Mouse (Mus musculus): ENCODE results near the gene Copa.

DNA sequence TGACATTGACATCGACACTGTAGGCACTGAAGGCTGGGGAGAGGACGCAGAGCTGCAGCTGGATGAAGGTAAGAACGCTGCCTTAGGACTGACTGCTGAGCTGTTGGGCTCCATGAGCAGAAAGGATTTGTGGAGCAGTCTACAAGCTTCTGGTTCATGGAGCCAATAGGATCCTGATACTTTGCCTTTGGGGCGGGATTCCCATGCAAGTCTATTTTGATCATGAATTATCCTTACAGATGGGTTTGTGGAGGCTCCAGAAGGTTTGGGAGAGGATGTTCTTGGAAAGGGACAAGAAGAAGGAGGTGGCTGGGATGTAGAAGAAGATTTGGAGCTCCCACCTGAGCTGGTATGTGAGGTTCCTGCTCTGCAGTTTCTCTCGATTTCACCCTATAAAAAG is 34.6 kb downstream of the Copa start:
- TF ChIP-seq CTCF (IDR thresholded peaks at IDR 0.05; ENCODE audit: borderline replicate concordance, control insufficient read depth, extremely low read depth, insufficient read depth, low read length, poor library complexity), result no peak
- TF ChIP-seq POLR2A (IDR thresholded peaks at IDR 0.05; ENCODE audit: control insufficient read depth, extremely low read depth, insufficient read depth, low read length, poor library complexity), result no peak
